ENCODE assay signal across 11 mouse cellular contexts in the genomic region with DNA sequence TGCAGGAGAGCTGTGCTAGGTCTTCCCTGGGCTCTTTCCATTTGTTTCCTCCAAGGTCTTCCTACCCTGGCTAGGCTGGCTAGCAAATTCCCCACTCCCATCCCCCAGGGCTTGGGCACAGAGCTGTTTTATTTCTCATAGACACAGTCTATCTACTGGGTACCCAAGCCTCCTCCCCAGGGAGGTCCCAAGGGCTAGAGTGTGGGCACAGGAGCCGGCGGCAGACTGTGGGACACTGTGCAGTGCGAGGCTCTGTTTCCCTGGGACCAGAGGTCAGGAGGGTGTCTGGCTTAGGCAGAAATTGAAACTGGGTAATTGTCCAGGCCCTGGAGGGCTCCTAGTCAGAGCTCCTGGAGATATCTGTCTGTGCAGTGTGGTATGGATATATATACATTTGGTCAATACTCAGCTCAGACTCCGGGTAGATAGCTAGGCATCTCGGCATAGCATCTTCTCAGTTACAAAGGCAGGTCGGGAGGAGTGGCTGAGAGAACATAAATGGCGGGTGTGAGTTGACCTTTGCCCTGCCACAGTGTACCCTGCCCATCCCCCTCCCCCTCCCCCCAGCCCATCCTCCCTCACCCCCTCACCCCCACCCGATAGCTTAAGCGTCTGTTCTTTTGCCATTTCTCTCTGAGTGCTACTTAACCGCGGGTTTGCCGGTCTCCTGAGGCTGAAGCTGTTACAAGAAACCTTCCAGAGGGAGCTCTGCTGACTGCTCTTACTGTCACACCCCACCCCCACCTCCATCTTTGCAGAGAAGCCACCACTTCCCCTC. TPM values are rescaled to one million over a fixed set of nuclear protein-coding genes. Genes with fewer than 3 reads are reported as not detected.
DNase-seq lines count a peak whose midpoint lies in the region; ATAC-seq and TF ChIP-seq lines count a peak whose summit lies in the region.
"Had no signal": no experiment of that assay in that cellular context is flagged by ENCODE, and none has a peak within 500 bp of the region (broad histone marks: within the 10 kb centered on the region; RNA-seq: fewer than 3 reads in every experiment).

No protein-coding gene starts in this region.

- no peak overlapping the region for H3K4me2 ChIP-seq in lung, embryonic 14.5 days
- H3K4me2 ChIP-seq in hindbrain, embryonic 16.5 days (ENCODE audit: low read length) = no peak overlapping the region
- no peak overlapping the region for H3K4me2 ChIP-seq in neural tube, embryonic 13.5 days
- H3K4me2 ChIP-seq: stomach, embryonic 15.5 days had no signal

- H3K4me1 ChIP-seq in lung, embryonic 14.5 days (ENCODE audit: insufficient read depth) = peaks cover 7% of the 10 kb centered on the region; the same call in 1 of the 2 replicates
- peaks cover 9% of the 10 kb centered on the region for H3K4me1 ChIP-seq in hindbrain, embryonic 16.5 days (ENCODE audit: control insufficient read depth, insufficient read depth, low read depth, low read length)
- H3K4me1 ChIP-seq in neural tube, embryonic 13.5 days (replicated peaks) = peaks cover 31% of the 10 kb centered on the region

- H3K36me3 ChIP-seq in lung, embryonic 14.5 days (ENCODE audit: insufficient read depth) = no peaks in the 10 kb centered on the region
- no peaks in the 10 kb centered on the region for H3K36me3 ChIP-seq in hindbrain, embryonic 16.5 days (ENCODE audit: control insufficient read depth, insufficient read depth, low read length)
- no peaks in the 10 kb centered on the region for H3K36me3 ChIP-seq in neural tube, embryonic 13.5 days
- H3K36me3 ChIP-seq: stomach, embryonic 15.5 days had no signal

- H3K9me3 ChIP-seq in lung, embryonic 14.5 days (ENCODE audit: low read depth, low read length) = no peaks in the 10 kb centered on the region
- H3K9me3 ChIP-seq in hindbrain, embryonic 16.5 days (ENCODE audit: control insufficient read depth, low read length) = no peaks in the 10 kb centered on the region
- no peaks in the 10 kb centered on the region for H3K9me3 ChIP-seq in neural tube, embryonic 13.5 days
- H3K9me3 ChIP-seq: stomach, embryonic 15.5 days had no signal

- WGBS in lung, embryonic 14.5 days = 12% methylated on average over 12 of the region's 12 CpGs
- 21% methylated on average over 12 of the region's 12 CpGs for WGBS in hindbrain, embryonic 16.5 days
- 16% methylated on average over 12 of the region's 12 CpGs for WGBS in neural tube, embryonic 13.5 days

- no peak overlapping the region for H3K4me3 ChIP-seq in lung, embryonic 14.5 days (ENCODE audit: low read depth, low read length)
- H3K4me3 ChIP-seq in hindbrain, embryonic 16.5 days (ENCODE audit: low read length) = no peak overlapping the region
- no peak overlapping the region for H3K4me3 ChIP-seq in neural tube, embryonic 13.5 days
- H3K4me3 ChIP-seq: stomach, embryonic 15.5 days had no signal

- peak overlapping the region; percentile 66; the same call in 1 of the 2 replicates for H3K27ac ChIP-seq in lung, embryonic 14.5 days (ENCODE audit: low read depth)
- H3K27ac ChIP-seq in hindbrain, embryonic 16.5 days (ENCODE audit: low read depth, low read length) = 0 out of 2 replicates have a peak overlapping the region, but pooled peaks have one; percentile 34
- peak overlapping the region; percentile 71 for H3K27ac ChIP-seq in neural tube, embryonic 13.5 days (replicated peaks)
- H3K27ac ChIP-seq: stomach, embryonic 15.5 days had no signal

- no peak overlapping the region for H3K9ac ChIP-seq in lung, embryonic 14.5 days
- H3K9ac ChIP-seq in hindbrain, embryonic 16.5 days (ENCODE audit: low read depth, low read length) = peak overlapping the region; percentile 27
- H3K9ac ChIP-seq in neural tube, embryonic 13.5 days = no peak overlapping the region
- H3K9ac ChIP-seq: stomach, embryonic 15.5 days had no signal

- no peak for TF ChIP-seq CTCF in lung, embryonic 14.5 days (IDR thresholded peaks at IDR 0.05; ENCODE audit: low read depth)

- DNase-seq in lung, embryonic 14.5 days = peak; percentile 71
- no peak for DNase-seq in lung, postnatal 25 days (ENCODE audit: low spot score)
- DNase-seq in embryo, embryonic 9.5 days (ENCODE audit: extremely low spot score) = peak; percentile 42
- DNase-seq in cerebellum, postnatal 10 days = no peak
- DNase-seq in frontal cortex, postnatal 10 days (ENCODE audit: low spot score in 2 of 2) = no peak
- DNase-seq: adrenal gland, postnatal 25 days had no signal

- peak; percentile 70 for ATAC-seq in lung, embryonic 14.5 days (ENCODE audit: insufficient read depth)
- peak; percentile 38; the same call in 1 of the 2 replicates for ATAC-seq in hindbrain, embryonic 16.5 days
- ATAC-seq in neural tube, embryonic 13.5 days (ENCODE audit: low read depth) = peak; percentile 16; the same call in 1 of the 2 replicates
- ATAC-seq in erythroid progenitor cell, adult 5-6 weeks (replicated peaks; ENCODE audit: low FRiP score, poor library complexity, severe bottlenecking) = no peak

- H3K27me3 ChIP-seq in lung, embryonic 14.5 days (ENCODE audit: insufficient read depth, low read length) = no peaks in the 10 kb centered on the region
- no peaks in the 10 kb centered on the region for H3K27me3 ChIP-seq in hindbrain, embryonic 16.5 days (replicated peaks; ENCODE audit: control insufficient read depth, insufficient read depth, low read length)
- no peaks in the 10 kb centered on the region for H3K27me3 ChIP-seq in neural tube, embryonic 13.5 days
- H3K27me3 ChIP-seq: stomach, embryonic 15.5 days had no signal

RNA-seq across cellular contexts. Expression of gene Accsl, which starts 4.7 kb away (rescaled TPM):
- 0.16 and 0.22 TPM in 2 replicates for polyA plus RNA-seq in lung, embryonic 14.5 days (2014; fragmentation: Nextera tagmentation; extraction: Ambion mirVana)
- polyA plus RNA-seq in hindbrain, embryonic 16.5 days (2015; fragmentation: Nextera tagmentation; extraction: Ambion mirVana) = 0.40 TPM in 1 of 2 replicates, not detected in the other
- 0.08 TPM in 1 of 2 replicates, not detected in the other for polyA plus RNA-seq in neural tube, embryonic 13.5 days (2015; fragmentation: Nextera tagmentation; extraction: Ambion mirVana)
- total RNA-seq in erythroid progenitor cell, adult 5-6 weeks (2015; ENCODE audit: low replicate concordance) = not detected in 2 replicates
- not detected in 2 replicates for total RNA-seq in erythroid progenitor cell, adult 5-6 weeks (2017; ENCODE audit: low replicate concordance)
- total RNA-seq: granulocyte monocyte progenitor cell, adult 5-6 weeks had no signal

RNA-seq across cellular contexts. Expression of gene Accs, which starts 23.9 kb away (rescaled TPM):
- polyA plus RNA-seq in lung, embryonic 14.5 days (2014; fragmentation: Nextera tagmentation; extraction: Ambion mirVana) = 10.0 and 11.3 TPM in 2 replicates
- polyA plus RNA-seq in hindbrain, embryonic 16.5 days (2015; fragmentation: Nextera tagmentation; extraction: Ambion mirVana) = 4.0 and 6.3 TPM in 2 replicates
- 5.1 and 7.1 TPM in 2 replicates for polyA plus RNA-seq in neural tube, embryonic 13.5 days (2015; fragmentation: Nextera tagmentation; extraction: Ambion mirVana)
- 4.3 and 12.2 TPM in 2 replicates for total RNA-seq in erythroid progenitor cell, adult 5-6 weeks (2015; ENCODE audit: low replicate concordance)
- not detected in 2 replicates for total RNA-seq in erythroid progenitor cell, adult 5-6 weeks (2017; ENCODE audit: low replicate concordance)

RNA-seq across cellular contexts. Expression of gene Ext2, which starts 51.3 kb away (rescaled TPM):
- 138 and 140 TPM in 2 replicates for polyA plus RNA-seq in lung, embryonic 14.5 days (2014; fragmentation: Nextera tagmentation; extraction: Ambion mirVana)
- 68.2 and 81.9 TPM in 2 replicates for polyA plus RNA-seq in hindbrain, embryonic 16.5 days (2015; fragmentation: Nextera tagmentation; extraction: Ambion mirVana)
- 71.4 and 78.4 TPM in 2 replicates for polyA plus RNA-seq in neural tube, embryonic 13.5 days (2015; fragmentation: Nextera tagmentation; extraction: Ambion mirVana)
- total RNA-seq in erythroid progenitor cell, adult 5-6 weeks (2015; ENCODE audit: low replicate concordance) = 10.1 and 16.6 TPM in 2 replicates
- total RNA-seq in erythroid progenitor cell, adult 5-6 weeks (2017; ENCODE audit: low replicate concordance) = 5.4 and 7.0 TPM in 2 replicates

Comparison
In these comparisons a context has a peak if more than half of its experiments do, and no peak if none do; other contexts are left out.
1. DNase-seq: peak in lung, embryonic 14.5 days (single experiment) and embryo, embryonic 9.5 days (single experiment); none in lung, postnatal 25 days (single experiment), cerebellum, postnatal 10 days (0 of 2) and frontal cortex, postnatal 10 days (0 of 2).
2. Peak in every context shown above with its lines, with median percentiles within 50 percentile points of each other: H3K27ac ChIP-seq.